Mouse (Mus musculus) spleen, postnatal 4 days (tissue): ENCODE measurements around the gene Myl6.
A peak's percentile ranks its signal among the peaks of the same experiment; 100 is the strongest.
"Not testable (repeated sequence)": the region's sequence is repeated elsewhere in the genome, so short reads cannot be mapped to it uniquely, and the experiment has no call there.

ENCODE experiments used
- DNase-seq, 2 experiments: peaks; one replicate each; pipeline ENCODE4 v3.0.0; 2022; ENCODE audit warnings: low spot score in 2 of 2

The Myl6 gene

DNA sequence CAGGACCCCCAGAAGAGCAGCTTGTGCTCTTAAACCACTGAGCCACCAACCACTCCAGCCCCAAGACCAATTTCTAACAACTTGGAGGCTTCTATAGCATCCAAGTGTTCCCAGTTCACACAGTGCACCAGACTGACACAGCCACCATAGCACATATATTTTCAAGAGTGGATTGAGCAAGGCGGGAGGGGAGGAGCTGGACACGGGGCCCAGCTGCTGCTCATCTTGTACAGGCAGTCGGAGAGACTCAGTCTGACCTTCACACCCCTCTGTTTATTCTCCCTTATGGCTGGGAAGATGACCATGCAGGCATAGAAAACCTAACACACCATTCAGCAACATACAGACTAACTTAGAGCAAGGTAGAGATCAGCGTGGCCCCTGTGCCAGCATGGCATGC is 15.9 kb upstream of the Myl6 start:
- no peak for DNase-seq

DNA sequence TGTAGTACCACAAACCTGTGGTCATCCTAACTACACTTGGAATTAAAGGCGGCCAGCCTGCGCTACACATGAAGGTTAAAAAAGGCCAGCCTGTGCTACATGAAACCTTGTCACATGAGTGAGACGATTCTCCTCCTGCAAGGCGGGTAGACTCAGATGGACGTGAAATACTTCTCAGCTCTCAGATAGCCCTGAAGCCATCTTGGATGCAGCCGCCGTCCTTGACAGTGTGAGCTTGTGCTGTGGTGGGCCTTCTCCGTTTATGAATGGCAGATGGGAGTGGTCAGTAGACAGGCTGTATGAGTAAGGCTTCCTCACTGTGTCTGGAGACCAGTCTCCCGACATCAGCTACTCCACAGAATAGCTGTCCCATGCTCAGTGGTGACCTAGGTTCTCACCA is 15.3 kb upstream of the Myl6 start:
- DNase-seq = no peak

DNA sequence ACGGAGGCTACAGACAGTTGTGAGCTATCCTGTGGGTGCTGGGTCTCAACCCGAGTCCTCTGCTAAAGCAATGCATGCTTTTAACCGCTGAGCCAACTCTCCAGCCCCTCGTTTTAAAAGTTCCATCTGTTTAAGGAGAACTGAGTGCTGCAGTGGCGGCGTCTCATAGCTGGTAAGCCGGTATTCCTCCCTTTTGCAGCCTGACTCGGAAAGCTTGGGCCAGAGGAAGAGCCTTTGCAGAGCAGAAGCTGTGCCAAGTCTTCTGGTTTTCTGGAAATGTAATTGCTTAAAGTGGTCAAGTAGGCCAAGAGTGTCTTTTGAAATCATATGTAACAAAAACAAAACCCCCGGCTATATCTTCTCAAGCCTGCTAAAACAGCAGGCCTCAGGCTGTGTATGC is 14.3 kb upstream of the Myl6 start:
- DNase-seq = no peak

DNA sequence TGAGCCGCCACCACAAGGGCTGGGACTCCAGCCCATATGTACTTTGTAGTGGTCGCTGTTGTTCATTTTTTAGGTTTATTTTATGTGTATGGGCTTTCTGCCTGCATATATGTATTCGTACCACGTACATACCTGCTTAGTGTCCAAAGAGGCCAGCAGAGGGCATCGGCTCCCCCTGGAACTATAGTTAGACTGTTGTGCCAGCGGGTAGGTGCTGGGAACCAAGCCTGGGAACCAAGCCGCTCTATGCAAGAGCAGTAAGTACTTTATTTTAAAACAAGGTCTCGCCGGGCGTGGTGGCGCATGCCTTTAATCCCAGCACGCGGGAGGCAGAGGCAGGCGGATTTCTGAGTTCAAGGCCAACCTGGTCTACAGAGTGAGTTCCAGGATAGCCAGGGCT is 12.0 kb upstream of the Myl6 start:
- no peak for DNase-seq

DNA sequence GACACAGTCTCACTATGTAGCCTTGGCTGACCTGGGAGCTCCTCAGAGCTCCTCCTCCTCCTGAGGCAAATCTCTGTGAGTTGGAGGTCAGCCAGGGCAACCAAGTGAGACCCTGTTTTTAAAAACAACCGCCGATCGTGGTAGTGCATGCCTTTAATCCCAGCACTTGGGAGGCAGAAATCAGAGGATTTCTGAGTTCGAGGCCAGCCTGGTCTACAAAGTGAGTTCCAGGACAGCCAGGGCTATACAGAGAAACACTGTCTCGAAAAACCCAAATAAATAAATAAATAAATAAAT is 11.4 kb upstream of the Myl6 start:
- not testable (repeated sequence) for DNase-seq

DNA sequence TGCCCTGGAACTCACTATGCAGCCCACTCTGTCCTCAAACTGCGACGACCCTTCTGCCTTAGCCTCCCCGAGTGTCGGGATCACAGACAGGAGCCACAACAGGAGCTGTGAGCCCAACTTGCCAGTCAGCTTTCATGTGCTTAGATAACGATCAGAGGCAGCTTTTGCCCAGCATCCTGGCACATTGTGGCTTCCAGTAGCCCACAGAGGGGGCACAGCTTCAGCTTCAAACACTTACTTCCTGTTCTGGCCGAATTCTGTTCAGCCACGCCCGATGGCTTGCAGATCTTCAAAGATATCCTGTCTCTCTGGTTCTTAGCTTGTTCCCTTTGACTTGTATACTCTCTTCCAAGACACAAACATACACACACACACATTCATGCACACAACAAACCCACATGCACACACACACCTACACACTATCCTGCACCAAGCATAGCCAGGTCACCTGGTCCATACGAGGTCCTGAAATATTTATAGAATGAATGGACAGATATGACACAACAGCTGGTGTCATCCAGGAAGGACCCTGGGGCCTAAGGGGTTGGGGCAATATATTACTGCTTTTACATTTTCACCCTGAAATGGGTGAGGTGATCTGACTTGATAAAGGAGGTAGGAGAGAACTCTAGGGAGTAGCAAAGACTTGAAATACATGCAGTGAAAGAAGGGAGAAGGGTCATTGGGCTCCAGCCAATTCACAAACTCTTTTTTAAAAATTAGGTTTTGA is 10.9 kb upstream of the Myl6 start:
- DNase-seq = no peak

DNA sequence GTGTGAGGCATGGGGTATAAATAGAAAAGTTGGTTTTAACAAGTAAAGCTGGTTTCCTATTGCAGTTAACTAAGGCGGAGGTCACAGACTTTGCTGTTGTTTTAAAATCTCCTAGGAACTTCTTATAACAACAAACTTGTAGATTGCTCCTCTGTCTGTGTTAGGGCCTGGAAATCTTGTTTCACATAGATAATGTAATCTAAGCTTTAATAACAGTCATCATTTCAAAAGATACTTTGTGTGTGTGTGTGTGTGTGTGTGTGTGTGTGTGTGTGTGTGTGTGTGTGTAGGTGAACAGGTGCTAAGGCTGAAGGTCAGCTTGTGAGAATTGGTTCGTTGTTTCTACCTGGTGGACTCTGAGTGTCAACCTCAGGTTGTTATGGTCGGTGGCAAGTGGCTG is 10.1 kb upstream of the Myl6 start:
- DNase-seq = no peak

DNA sequence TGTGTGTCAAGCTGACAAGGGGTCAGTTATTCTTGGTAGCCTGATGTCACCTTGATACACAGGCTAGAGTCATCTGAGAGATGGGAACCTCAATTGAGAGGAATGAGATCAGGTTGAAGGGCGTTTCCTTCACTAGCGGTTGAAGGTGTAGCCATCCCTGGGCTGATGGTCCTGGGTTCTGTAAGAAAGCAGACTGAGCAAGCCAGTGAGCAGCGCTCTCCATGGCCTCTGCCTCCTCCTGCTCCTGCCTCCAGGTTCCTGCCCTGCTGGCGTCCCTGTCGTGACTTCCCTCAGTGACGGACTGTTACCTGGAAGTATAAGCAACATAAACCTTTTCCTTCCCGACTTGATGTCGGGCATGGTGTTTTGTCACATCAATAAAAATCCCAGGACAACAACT is 9.6 kb upstream of the Myl6 start:
- no peak for DNase-seq

DNA sequence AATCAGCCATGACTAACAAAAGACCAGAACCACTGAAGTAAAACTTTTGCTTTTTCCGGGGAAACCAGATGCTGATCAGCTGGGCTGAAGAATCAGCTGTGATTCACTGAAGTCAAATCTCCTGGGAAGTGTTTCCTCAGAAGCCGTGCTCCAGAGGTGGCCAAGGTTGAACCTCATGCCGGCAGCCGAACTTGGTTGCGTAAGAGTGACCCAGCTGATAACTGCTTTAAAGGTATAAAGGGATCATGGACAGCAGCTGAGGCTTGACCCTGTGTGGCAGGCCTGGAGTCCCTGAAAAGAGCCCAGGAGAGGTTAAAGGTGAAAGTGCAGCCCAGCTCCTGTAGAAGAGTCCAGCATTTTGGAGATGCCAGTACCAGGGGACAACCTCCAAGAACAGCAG is 8.4 kb upstream of the Myl6 start:
- no peak for DNase-seq

DNA sequence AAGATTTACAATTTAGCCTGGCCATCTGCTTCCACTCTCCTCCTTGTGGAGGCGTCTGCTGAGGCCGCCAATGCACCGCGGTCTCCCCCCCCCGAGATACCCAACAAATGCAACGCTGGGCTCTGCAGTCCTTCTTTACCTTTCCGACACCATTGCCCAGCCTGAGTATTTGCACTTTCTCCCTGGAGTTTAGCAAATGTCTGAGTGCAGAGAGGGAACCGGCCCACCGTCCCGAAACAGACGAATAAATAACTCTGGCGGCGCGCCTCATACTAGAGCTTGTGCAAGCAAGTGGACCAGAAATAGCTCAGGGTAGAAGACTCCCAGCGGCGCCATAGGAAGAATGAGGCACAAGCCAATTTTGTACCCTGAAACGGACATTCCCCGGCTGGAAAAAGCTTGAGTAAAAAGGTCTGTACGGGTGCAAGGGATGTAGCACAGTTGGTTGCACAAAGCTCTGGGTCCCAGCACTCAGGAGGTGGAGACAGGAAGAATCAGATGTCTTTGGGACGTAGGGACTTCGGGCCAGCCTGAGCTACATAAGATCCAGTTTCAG is 5.2 kb upstream of the Myl6 start:
- DNase-seq = peak; percentile 49 to 78

DNA sequence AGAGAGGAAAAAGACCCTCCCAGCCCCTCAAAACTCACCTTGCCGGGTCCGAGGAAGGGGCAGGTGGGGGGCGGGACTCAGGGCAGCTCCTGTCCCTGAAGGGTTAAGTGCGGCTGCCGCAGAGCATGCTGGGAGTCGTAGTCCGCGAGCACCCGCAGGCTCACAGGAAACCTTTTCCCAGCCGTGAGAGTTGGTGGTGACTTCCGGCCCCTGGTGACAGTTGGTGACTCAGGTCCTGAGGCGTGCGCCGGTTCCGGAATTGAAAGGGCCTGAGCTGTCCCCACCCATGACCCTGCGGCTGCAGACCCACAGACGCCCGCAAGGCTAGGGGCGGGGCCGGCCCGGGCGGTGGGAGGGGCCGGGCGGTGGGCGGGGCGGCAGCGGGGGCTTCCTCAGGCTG is 4.6 kb upstream of the Myl6 start, which contains the start of gene Myl6b:
Myl6b (minus strand) TSS at position 96 of the 400 bp plus-strand sequence.
- DNase-seq = peak; percentile 93 to 96

DNA sequence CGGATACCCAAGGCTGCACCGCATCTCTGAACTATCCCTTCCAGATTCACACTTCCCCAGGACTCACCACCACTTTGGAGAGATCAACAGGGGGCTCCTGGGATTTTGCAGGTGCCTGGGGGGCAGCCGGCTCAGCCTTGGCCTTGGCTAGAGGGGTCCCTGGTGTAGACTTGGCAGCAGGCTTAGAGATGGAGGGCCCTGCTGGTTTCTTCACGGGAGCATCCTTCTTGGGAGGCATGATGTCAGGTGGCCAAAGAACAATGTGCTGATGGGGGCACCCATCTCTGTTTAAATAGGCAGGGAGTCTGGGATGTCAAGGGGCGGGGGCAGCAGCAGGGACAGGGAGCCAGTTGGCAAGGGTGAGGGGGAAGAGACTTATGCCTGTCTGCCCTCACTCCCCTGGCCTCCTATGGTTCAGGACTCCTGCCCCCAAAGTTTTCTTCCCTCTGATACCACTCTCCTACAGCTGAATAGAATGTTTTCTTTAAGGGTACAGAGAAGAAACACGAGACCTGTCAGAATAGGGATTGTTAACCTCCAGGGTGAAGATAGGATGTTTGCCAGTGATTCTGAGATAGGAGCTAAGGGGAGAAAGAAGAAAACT is 3.3 kb upstream of the Myl6 start:
- DNase-seq = peak in 1 of 2 experiments; percentile 62

DNA sequence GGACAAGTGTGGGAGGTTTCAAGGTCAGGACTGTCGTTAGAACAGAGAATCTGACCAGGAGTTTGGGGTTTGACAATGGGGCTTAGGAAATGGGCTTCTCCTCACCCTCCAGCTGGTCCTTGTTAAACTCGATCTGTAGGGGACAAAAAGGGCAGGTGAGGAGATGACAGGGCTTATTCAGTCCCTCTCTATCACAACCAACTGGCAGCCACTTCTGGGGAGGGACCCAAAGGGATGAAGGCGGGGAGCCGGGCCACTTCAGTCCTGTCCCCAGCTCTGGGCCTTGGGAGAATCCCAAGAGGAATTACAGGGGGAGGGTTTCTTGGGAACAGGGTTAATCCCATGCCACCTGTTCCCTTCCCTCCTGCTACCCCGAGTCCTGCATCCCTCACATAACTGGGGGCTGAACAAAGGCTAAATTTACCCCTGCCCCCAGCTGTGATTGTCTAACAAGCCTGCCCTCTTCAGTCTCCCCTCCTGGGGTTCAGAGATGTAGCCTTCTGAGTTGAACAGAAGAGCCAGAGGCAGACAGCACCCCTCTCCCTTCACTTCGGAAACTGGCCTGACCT is 2.6 kb upstream of the Myl6 start:
- no peak for DNase-seq

DNA sequence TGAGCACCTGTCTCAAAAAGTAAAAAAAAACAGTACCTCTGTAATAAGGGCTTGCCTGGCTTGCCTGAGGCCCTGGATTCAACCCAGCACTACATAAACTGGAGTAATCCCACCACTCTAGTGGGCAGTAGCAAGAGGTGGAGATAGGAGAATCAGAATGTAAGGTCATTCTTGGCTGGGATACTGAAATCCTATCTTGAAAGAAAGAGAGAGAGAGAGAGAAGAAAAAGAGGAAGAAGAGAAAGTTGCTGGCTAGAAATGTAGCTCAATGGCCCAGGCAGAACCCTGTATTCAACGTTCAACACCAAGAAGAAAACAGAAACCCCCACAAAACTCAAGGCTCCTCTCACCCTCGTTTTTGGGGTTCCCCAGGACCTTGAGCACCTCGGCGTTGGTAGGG is 2.0 kb upstream of the Myl6 start:
- DNase-seq = no peak

DNA sequence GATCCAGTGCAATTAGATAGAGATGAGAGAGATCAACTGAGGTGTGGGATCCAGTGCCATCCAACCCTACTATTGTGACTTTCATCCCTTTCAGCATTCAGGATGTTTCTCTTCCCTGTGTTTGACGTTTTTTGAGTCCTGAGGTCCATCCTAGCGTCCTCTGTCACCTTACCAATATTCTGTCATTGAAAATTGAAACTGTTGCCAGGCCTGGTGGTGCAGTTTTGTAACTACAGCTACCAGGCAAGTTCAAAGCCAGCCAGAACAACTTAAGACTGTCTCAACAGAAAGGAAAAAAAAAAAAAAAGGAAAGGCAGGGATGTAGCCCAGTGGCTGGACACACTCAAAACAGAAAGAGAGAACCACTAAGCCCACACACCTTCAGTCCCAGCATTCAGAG is 1.3 kb upstream of the Myl6 start:
- no peak for DNase-seq

DNA sequence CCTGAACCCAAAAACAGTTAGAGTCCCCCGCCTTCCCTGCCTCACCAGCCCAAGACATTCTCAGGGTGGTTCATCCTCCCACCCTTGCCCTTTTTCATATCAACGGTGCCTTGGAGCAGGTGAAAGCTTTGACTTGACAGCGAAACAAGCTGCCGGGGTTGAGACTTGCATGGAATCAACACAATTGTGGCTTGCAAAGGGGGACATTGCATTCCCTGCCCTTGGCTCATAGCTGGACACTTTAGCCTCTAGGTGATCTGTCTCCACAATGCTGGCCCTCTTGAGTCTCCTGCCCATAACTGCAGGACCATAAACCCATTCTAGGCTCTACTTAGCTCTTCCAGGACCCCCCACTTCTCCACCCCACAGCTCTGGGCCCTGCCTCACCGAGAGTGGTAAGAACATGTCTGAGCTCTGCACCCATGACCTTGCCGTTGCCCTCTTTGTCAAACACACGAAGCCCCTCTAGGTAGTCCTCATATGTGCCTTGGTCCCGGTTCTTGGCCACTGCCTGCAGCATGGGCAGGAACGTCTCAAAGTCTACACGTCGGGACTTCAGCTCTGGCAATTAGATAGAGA is 811 bp upstream of the Myl6 start:
- DNase-seq = no peak

DNA sequence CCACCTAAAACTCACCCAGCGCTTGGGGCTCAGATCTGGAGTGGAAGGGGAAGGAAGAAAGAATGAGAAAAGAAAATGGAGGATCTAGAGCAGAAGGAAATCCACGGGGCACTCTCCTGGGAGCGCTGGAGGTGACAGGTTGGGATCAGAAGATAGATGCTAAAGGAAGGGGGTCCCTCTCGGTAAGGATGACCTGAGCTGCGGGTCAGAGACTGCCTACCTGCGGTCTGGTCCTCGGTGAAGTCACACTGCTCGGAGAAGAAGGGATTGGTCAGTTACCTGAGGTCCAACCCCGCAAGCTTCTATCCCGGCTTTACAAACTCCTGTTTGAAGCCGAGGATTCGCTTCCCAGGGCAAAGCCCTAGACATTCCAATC is 638 bp downstream of the Myl6 start:
- DNase-seq = peak in 1 of 2 experiments; percentile 72

DNA sequence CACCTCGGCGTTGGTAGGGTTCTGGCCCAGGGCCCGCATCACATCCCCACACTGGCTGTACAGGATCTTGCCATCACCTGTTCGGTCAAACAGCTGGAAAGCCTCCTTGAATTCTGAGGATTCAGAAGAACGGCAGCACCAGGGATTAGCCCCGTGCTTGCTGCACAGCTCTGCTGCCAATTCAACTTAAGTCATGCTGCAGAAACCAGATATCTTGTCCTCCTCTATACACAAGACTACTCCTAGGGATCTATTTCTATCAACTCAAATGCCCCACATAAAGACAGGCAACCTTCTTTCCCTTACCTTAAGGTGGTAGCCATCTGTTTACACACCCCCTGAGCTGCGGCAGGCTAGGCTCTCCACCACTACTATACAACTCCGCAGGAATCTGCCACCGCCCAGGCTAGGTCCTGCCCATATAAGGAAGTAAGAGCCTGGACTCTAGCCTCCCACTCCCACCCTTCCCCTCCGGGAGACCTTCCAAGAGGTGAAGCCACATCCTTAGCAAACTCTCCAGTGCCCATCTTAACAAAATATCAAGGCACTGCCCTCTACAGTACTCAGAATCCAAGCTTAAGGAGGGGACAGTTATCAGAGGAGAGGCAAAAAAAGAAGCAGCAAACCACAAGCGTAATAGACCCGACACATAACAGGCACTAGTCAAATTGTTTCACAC is 1.2 kb downstream of the Myl6 start:
- peak; percentile 45 to 77 for DNase-seq

DNA sequence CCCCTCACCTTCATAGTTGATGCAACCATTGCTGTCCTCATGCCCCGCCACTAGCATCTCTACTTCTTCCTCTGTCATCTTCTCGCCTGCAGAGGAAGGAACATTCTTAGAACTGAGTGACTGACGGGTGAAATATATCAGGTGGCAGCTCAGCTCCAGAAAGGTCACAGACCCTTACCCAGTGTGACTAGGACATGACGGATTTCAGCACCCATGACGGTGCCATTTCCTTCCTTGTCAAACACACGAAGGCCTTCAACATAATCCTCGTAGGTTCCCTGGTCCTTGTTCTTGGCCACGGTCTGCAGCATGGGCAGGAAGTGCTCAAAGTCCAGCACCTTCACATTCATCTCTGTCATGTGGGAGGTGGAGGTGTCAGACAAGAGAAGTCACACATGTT is 1.9 kb downstream of the Myl6 start:
- DNase-seq = not testable (repeated sequence)

DNA sequence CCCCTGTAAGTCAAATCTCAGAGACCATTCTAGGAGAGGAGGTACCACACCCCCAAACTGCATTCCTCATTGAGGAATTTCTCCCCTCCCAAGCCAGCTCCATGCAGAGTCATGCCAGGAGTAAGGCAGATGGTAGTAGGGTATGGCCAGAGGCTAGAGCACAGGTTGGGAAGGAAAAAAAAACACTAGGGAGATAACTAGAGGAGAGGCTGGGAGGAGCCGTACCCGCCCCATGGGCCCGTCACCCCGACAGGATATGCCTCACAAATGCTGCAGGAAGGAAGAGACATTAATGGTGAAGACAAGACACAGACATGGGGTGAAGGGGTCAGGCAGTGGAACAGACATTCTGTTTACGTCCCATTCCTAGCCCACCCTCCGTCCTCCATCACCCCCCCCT is 2.5 kb downstream of the Myl6 start:
- DNase-seq = no peak

DNA sequence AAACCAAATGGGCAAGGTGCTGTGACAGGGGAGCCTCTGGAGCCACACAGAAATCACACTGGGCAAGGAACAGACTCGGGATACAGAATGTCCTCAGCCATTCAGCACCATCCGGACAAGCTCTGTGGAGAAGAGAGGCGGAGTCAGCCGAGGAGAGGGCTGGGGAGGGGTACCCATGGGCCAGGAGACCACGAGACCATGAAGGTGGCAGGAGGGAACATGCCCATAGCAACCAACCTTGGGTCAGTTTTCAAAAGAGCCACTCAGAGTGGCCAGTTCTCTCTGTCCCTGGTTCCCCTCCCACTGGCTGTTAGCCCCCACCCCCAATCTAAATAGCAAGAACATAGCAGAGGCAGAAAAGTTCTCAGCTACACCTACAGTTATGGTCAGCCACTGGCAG is 3.0 kb downstream of the Myl6 start:
- no peak for DNase-seq

DNA sequence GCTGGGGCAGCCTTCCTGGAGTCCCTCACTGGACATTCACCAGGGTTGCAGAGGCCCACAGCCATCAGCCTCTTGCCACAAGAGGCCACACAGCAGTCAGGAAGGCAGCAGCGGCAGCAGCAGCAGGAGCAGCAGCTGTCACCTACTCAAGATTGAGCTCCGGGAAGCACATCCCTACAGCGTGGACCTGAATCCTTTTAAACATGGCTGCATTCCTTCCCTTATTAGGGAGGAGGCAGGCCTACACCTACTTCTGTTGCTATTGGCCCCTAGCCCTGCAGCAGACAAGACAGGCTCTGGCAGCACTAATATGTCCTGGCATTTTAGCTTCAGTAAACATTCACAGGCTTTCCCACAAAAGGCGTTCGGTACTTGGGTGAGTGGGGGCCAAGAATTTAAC is 3.7 kb downstream of the Myl6 start:
- no peak for DNase-seq
